Mouse (Mus musculus): ENCODE measurements at regions not wholly inside any gene's neighbourhood (a gene's known extent, or its start where the extent isn't known, plus 50 kb on each side); places are given as distances from the start of the nearest gene placed in this dataset.

DNA sequence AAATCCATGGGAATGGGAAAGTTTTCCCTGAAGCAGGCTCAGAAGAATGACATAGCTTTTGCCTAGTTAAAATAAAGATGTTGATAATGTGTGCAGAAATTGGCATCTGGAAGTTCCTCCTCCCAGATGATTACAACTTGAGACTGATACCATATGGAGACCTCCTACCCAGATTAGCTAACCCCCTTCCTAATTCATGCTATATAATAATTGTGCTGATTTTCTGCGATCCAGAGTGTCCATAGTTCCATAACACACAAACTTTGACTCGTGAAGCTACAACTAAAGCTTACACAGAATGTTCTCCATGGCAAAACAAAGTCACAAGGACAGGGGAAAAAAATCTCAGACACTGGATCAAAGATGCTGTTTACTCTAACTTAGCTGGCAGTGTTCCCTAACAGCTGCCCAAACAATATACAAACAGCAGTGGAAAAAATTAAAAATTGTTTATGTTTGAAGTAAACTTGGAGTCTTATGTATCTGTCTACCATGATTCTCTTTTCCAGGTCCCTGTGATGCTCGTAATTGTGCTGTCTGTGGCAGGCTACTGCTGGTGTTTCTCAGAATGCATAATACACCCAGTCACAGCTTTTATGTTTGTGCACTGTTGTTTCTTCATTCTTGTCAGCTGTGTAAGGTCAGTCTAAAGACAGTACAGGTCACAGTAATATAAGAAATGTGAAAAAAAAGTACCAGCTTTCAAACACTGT lies 1978.8 kb upstream of the A830018L16Rik start:
- Histone ChIP-seq H3K27me3 (replicated peaks) (no peaks in the 10 kb centered on the region), H3K36me3 (no peaks in the 10 kb centered on the region), H3K4me3 (replicated peaks) (no peak overlapping the region), H3K27ac (no peak overlapping the region), H3K9ac (no peak overlapping the region), H3K4me2 (replicated peaks) (no peak overlapping the region), H3K4me1 (replicated peaks) (no peaks in the 10 kb centered on the region), H3K9me3 (no peaks in the 10 kb centered on the region)
- peak; percentile 63; the same call in 1 of the 2 replicates for ATAC-seq
- WGBS = 58% methylated on average over 3 of the region's 3 CpGs

- no peak overlapping the region for H3K27ac ChIP-seq
- H3K9me3 ChIP-seq = no peaks in the 10 kb centered on the region
- no peak overlapping the region for H3K4me2 ChIP-seq (replicated peaks)
- ATAC-seq = no peak
- no peak overlapping the region for H3K4me3 ChIP-seq (replicated peaks)
- no peaks in the 10 kb centered on the region for H3K27me3 ChIP-seq (replicated peaks)
- no peak overlapping the region for H3K9ac ChIP-seq
- H3K4me1 ChIP-seq (replicated peaks) = no peaks in the 10 kb centered on the region
- no peaks in the 10 kb centered on the region for H3K36me3 ChIP-seq
Observed at GRCm38 (mm10) chr1:9442937-9443336, 1971.0 kb upstream of the A830018L16Rik start.

GRCm38 (mm10) chr1:9469512-9469911 lies 1944.4 kb upstream of the A830018L16Rik start:
- Histone ChIP-seq H3K4me2 (replicated peaks) (no peak overlapping the region), H3K27me3 (replicated peaks) (no peaks in the 10 kb centered on the region), H3K9ac (no peak overlapping the region), H3K4me1 (replicated peaks) (no peaks in the 10 kb centered on the region), H3K9me3 (no peaks in the 10 kb centered on the region), H3K36me3 (no peaks in the 10 kb centered on the region), H3K4me3 (replicated peaks) (no peak overlapping the region), H3K27ac (no peak overlapping the region)
- WGBS = 51% methylated on average over 9 of the region's 9 CpGs
- no peak for ATAC-seq

- WGBS = 80% methylated on average over 6 of the region's 6 CpGs
- H3K4me3 ChIP-seq (replicated peaks) = no peak overlapping the region
- H3K4me2 ChIP-seq (replicated peaks) = no peak overlapping the region
- H3K27me3 ChIP-seq (replicated peaks) = no peaks in the 10 kb centered on the region
- no peaks in the 10 kb centered on the region for H3K4me1 ChIP-seq (replicated peaks)
- H3K9ac ChIP-seq = no peak overlapping the region
- no peaks in the 10 kb centered on the region for H3K9me3 ChIP-seq
- no peak overlapping the region for H3K27ac ChIP-seq
- no peak for ATAC-seq
- H3K36me3 ChIP-seq = no peaks in the 10 kb centered on the region
Observed at GRCm38 (mm10) chr1:9470003-9470402, 1943.9 kb upstream of the A830018L16Rik start.

All from intestine, embryonic 15.5 days (tissue).